Mouse (Mus musculus) embryonic facial prominence, embryonic 11.5 days (tissue): ENCODE data around the gene Hist2h2aa2. TPM values are rescaled to one million over a fixed set of nuclear protein-coding genes. Genes with fewer than 3 reads are reported as not detected.

Source experiments
- ATAC-seq: fragments of 200-750 bp; cut with Nextera tagmentation; replicated peaks from 2 replicates; pipeline ENCODE4 v1.8.0; 2017; ENCODE audit warnings: low read depth; ENCODE audit not compliant: insufficient number of reproducible peaks, low FRiP score, low TSS enrichment
- DNase-seq: peaks from one replicate; pipeline ENCODE4 v3.0.0-alpha.2; 2015; ENCODE audit warnings: low spot score
- H3K27ac ChIP-seq: fragments of 300-500 bp; sonication (generic); replicated peaks from 2 replicates; pipeline ENCODE4 v1.5.1; 2014; ENCODE audit warnings: mild to moderate bottlenecking, low read depth, low read length, control low read depth
- H3K27me3 ChIP-seq: fragments of 300-500 bp; sonication (generic); 2 replicates; pipeline ENCODE4 v1.6.1; 2014; ENCODE audit warnings: mild to moderate bottlenecking, low read length, moderate library complexity, mixed read lengths; ENCODE audit not compliant: control insufficient read depth, insufficient read depth
- H3K36me3 ChIP-seq: fragments of 300-500 bp; sonication (generic); replicated peaks from 2 replicates; pipeline ENCODE4 v1.6.1; 2014; ENCODE audit warnings: low read depth, mild to moderate bottlenecking, low read length, moderate library complexity, mixed read lengths; ENCODE audit not compliant: control insufficient read depth, insufficient read depth
- H3K4me1 ChIP-seq: fragments of 300-500 bp; sonication (generic); 2 replicates; pipeline ENCODE4 v1.6.1; 2014; ENCODE audit warnings: low read length, mixed read lengths; ENCODE audit not compliant: control insufficient read depth, insufficient read depth
- H3K4me2 ChIP-seq: fragments of 300-500 bp; sonication (generic); 2 replicates; pipeline ENCODE4 v1.6.1; 2014; ENCODE audit warnings: low read depth, mild to moderate bottlenecking, control low read depth, low read length, moderate library complexity
- H3K4me3 ChIP-seq: fragments of 300-500 bp; sonication (generic); 2 replicates; pipeline ENCODE4 v1.5.1; 2014; ENCODE audit warnings: low read depth, low read length, control low read depth
- H3K9ac ChIP-seq: fragments of 300-500 bp; sonication (generic); replicated peaks from 2 replicates; pipeline ENCODE4 v1.6.1; 2014; ENCODE audit warnings: mild to moderate bottlenecking, control low read depth, low read length
- H3K9me3 ChIP-seq: fragments of 300-500 bp; sonication (generic); replicated peaks from 2 replicates; pipeline ENCODE4 v1.6.1; 2016; ENCODE audit warnings: mild to moderate bottlenecking, low read length, inconsistent platforms, mixed read lengths; ENCODE audit not compliant: control insufficient read depth
- whole genome bisulfite sequencing: fragments of 180-500 bp; shearing (Covaris S2); extraction: QIAGEN DNeasy Blood & Tissue Kit; methylation state at CpG from one replicate; pipeline ENCODE4 v1.1.7; 2014; 5-methylcytosine and 5-hydroxymethylcytosine counted together
- polyA plus RNA-seq: library from polyadenylated mRNA; unstranded; fragments of >200 nt; fragmentation: Nextera tagmentation; extraction: Ambion mirVana; gene quantifications from 2 replicates; pipeline ENCODE4 v1.2.1, GENCODE M21; 2014

Hist2h2aa2 gene
- polyA plus RNA-seq, 1 experiment from 2014 or later, result 51.6 TPM

DNA sequence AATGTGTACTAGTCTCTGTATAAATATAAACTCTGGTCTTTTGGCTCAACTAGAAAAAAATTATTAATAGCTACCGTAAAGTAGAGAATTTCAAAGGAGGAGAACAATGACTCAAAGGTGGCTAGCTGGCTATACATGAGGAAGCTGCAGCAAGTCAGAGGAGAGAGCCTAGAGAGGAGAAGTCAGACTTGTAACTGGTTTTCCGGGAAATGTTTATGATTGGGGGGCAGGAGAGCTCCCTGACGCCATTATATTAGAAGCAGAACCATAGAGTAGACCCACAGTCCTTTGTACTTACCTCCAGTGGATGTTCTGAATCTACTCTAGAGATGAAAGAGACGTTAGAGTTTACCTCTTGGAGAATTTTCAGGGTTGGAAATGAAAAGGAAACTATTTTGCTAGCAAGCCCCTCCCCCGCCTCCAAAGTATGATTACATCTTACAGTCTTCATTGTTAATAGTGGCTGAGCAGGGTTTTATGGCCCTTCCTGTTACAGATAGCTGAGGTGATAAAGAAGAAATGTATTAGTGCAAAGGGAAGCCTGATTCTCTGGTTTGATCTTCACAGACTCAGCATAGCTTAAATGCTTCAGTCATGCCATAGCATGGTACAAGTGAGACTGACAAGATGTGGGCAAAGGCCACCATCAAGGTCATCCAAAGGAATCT, 16.0 kb upstream of the Hist2h2aa2 start:
- Histone ChIP-seq H3K4me2 (no peak overlapping the region), H3K36me3 (no peaks in the 10 kb centered on the region), H3K4me3 (no peak overlapping the region), H3K9me3 (no peaks in the 10 kb centered on the region), H3K27me3 (no peaks in the 10 kb centered on the region), H3K9ac (no peak overlapping the region), H3K27ac (no peak overlapping the region), H3K4me1 (no peaks in the 10 kb centered on the region)
- ATAC-seq (no peak), DNase-seq (no peak)
- 83% methylated on average over 5 of the region's 5 CpGs for WGBS

DNA sequence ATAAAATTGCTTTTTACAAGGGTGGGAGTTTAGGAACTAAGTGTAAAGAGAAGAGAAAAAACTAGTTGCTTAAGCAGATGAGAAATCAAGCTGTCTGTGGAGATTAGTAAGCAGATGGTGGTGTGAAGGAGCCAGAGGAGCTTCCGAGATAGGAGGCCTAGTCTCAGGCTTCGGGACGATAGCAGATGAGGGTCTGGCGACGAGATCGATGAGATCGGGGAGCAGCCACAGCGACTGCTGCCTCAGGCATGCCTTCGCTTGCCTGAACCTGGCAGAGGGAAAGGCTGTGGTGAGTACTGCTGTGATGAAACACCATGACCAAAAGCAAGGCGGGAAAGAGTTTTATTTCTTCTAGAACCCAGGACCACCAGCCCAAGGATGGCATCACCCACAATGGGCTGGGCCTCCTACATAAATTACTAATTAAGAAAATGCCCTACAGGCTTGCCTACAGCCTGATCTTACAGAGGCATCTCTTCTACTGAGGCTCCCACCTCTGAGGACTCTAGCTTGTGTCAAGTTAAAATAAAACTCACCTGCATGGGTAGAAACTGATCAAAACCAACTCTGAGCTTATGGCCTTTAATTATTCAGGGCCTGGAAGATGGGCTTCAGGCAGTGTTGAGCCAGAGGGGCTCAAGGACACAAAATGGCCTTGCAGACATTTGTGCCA, 14.7 kb upstream of the Hist2h2aa2 start:
- Histone ChIP-seq H3K9me3 (no peaks in the 10 kb centered on the region), H3K4me3 (no peak overlapping the region), H3K4me1 (no peaks in the 10 kb centered on the region), H3K27me3 (no peaks in the 10 kb centered on the region), H3K27ac (no peak overlapping the region), H3K9ac (no peak overlapping the region), H3K4me2 (no peak overlapping the region), H3K36me3 (no peaks in the 10 kb centered on the region)
- DNase-seq, result peak; percentile 49
- ATAC-seq, result no peak
- 55% methylated on average over 10 of the region's 10 CpGs for WGBS

DNA sequence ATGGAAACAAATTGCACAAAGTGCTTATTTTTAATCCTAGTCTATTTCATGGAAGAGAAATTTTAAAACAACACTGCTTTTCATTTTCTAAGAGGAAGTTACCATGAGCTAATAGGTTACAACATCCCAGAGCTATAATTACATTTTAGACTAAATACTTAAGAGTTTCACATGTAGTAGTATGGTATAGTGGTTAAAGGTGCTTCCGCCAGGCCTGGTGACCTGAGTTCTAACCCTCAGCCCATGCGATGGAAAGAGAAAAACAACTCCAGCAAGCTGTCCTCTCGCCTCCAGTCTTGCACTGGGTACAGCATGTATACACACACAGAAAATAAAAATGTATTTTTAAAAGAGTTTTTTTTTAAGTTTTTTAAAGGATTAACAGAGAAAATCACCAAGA, 11.7 kb upstream of the Hist2h2aa2 start:
- no peaks in the 10 kb centered on the region for H3K9me3 ChIP-seq
- WGBS, result 82% methylated on average over 3 of the region's 3 CpGs
- H3K4me3 ChIP-seq, result no peak overlapping the region

DNA sequence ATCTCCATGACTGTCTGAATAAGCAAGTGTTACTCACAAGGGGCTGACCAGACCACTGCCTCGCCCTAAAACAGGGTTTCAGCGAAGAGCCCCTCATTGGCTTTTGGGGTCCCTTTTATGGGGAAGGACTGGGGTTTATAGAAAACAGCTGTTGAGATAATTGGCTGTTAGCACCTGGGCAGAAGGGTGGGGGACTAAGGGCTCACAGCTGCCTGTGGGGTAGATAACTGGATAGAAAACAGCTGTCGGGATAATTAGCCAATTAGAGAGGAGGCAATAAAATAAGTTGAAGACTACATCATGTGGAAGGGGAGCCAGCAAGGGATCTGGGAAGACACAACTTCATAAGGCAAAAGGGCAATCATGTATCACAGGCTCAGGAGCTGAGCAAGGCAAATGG, 10.8 kb upstream of the Hist2h2aa2 start:
- 59% methylated on average over 3 of the region's 3 CpGs for WGBS
- no peak overlapping the region for H3K27ac ChIP-seq
- DNase-seq, result no peak

More for the DNA sequence above, 11.7 kb upstream of the Hist2h2aa2 start:
- no peak overlapping the region for H3K9ac ChIP-seq
- H3K4me2 ChIP-seq, result no peak overlapping the region
- H3K27me3 ChIP-seq, result no peaks in the 10 kb centered on the region
- DNase-seq, result no peak
- no peak overlapping the region for H3K27ac ChIP-seq
- H3K36me3 ChIP-seq, result no peaks in the 10 kb centered on the region
- no peaks in the 10 kb centered on the region for H3K4me1 ChIP-seq
- no peak for ATAC-seq

DNA sequence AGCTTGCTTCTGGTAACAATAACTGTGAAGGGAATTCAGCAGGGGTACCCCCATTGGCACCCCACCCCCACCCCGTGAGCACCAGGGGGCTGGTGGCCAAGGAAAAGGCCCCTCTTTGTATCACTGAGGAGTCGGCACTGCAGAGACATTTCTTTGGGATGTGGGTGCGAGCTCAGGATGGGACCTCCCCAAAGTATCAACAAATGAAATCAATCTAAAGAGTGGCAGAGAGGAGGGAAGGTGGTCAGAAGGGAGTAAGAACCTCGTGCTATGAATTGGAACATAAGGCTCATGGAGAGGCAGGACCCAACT, 8.9 kb upstream of the Hist2h2aa2 start:
- H3K36me3 ChIP-seq, result no peaks in the 10 kb centered on the region
- 57% methylated on average over 4 of the region's 4 CpGs for WGBS
- no peaks in the 10 kb centered on the region for H3K9me3 ChIP-seq
- no peaks in the 10 kb centered on the region for H3K27me3 ChIP-seq
- ATAC-seq (no peak), DNase-seq (no peak)
- peak overlapping the region; percentile 48; the same call in 1 of the 2 replicates for H3K4me3 ChIP-seq
- 0 out of 2 replicates have a peak overlapping the region, but pooled peaks have one; percentile 28 for H3K27ac ChIP-seq
- H3K4me2 ChIP-seq, result peak overlapping the region; percentile 23
- H3K4me1 ChIP-seq, result no peaks in the 10 kb centered on the region; the same call in 1 of the 2 replicates
- no peak overlapping the region for H3K9ac ChIP-seq

More for the DNA sequence above, 10.8 kb upstream of the Hist2h2aa2 start:
- no peaks in the 10 kb centered on the region for H3K9me3 ChIP-seq
- H3K27me3 ChIP-seq, result no peaks in the 10 kb centered on the region
- no peak for ATAC-seq
- H3K4me1 ChIP-seq, result no peaks in the 10 kb centered on the region
- no peak overlapping the region for H3K4me3 ChIP-seq
- H3K36me3 ChIP-seq, result no peaks in the 10 kb centered on the region
- H3K4me2 ChIP-seq, result no peak overlapping the region
- no peak overlapping the region for H3K9ac ChIP-seq

DNA sequence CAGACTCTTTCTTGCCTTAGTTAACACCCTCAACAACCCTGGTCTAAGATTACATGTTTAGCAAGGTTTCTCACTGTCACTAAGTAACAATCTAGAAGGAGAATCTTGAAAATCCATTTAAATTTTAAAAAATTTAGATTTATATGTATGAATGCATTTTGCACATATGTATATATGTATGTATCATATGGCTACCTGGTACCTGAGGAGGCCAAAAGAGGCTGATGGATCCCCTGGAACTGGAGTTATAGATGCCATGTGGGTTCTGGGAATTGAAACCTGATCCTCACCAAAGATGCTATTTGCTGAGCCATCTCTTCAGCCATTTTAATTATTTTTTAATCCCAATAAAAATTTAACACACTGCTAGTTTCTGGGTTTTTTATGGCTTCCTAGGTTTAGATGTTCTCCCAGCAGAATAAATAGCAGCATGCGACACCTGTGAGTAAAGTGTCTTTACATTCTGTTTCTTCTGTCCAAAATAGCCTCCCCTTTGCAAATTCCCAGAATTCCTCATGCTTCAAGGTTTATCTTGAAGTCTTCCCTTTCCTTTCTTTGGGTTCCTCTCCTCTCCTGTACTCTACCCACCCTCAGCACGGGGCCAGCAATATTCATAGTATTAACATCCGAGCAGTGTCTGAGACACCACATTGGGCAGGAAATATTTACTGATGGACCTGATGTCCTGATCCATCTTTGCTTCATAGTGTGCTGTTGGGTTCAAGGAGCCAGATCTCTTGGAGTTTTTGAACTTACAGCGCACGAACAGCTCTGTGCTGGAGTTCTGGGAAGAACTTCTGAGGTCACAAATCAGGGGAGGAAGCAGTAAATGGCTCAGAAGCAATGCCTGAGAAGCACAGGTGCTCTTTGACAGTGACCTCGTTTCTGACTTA, 8.3 kb upstream of the Hist2h2aa2 start:
- WGBS, result 52% methylated on average over 6 of the region's 6 CpGs
- Histone ChIP-seq H3K4me3 (peak overlapping the region; percentile 48), H3K27me3 (no peaks in the 10 kb centered on the region), H3K4me2 (peak overlapping the region; percentile 52), H3K27ac (0 out of 2 replicates have a peak overlapping the region, but pooled peaks have one; percentile 28), H3K9ac (peak overlapping the region; percentile 37; the same call in 1 of the 2 replicates), H3K9me3 (no peaks in the 10 kb centered on the region), H3K36me3 (no peaks in the 10 kb centered on the region), H3K4me1 (no peaks in the 10 kb centered on the region; the same call in 1 of the 2 replicates)
- peak; percentile 54 for DNase-seq
- ATAC-seq, result no peak

DNA sequence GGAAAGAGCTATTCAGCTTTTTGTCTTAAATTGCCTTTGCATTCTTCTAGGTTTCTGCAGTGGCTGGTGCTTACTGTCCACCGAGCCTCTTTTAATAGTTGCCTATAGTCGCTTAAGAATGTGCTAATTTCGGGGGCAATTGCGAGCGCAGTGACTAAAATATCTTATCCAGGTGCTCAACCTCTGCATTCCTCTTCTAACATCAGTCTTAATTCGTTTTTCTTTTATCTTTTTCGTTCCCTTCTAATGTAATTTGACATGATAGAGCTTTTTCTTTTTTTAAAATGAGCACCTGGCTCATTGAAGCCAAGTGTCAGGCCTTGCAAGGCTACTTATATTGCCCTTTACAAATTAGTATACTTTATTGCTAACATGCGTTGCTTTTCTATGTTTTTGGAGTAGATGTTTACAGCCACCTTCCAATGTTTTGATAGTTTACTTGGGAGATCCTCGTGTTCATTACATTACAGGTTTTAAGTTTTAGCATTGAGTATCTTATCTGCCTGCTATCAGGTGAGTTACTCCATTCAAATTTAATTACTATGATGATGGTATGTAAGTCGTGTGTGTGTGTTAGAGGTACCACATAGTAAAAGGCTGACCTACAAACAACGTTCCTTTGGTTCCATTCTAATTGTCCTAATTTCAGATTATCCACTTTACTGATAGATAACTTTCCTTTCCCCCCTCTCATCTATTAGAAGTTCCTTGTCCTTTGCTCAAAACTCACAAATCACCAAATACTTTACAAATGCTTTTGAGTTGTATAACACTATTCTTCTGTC, 7.5 kb upstream of the Hist2h2aa2 start:
- Histone ChIP-seq H3K9ac (peak overlapping the region; percentile 65), H3K4me2 (peak overlapping the region; percentile 52), H3K4me3 (peak overlapping the region; percentile 48), H3K4me1 (no peaks in the 10 kb centered on the region; the same call in 1 of the 2 replicates), H3K9me3 (no peaks in the 10 kb centered on the region), H3K27me3 (no peaks in the 10 kb centered on the region), H3K36me3 (no peaks in the 10 kb centered on the region), H3K27ac (peak overlapping the region; percentile 72)
- 2% methylated on average over 11 of the region's 11 CpGs for WGBS
- ATAC-seq, result no peak
- peak; percentile 56 for DNase-seq
